Mouse (Mus musculus): ENCODE results near the gene Rhd.

- TF ChIP-seq ZMIZ1 (IDR thresholded peaks at IDR 0.05; ENCODE audit: low read depth, low read length) (no peak), EP300 (IDR thresholded peaks at IDR 0.05; ENCODE audit: low read length) (no peak), GABPA (IDR thresholded peaks at IDR 0.05; ENCODE audit: insufficient replicate concordance, low read depth, low read length) (no peak), CTCF (conservative IDR thresholded peaks at IDR 0.05 in 1 of 2, IDR thresholded peaks at IDR 0.05 in 1 of 2; ENCODE audit: low read depth in 2 of 2, low read length in 2 of 2) (no peak), TCF12 (IDR thresholded peaks at IDR 0.05; ENCODE audit: low read depth, low read length) (no peak), POLR2A (IDR thresholded peaks at IDR 0.05; ENCODE audit: low read depth, low read length) (no peak), HCFC1 (IDR thresholded peaks at IDR 0.05; ENCODE audit: low read depth, low read length) (no peak), E2F4 (IDR thresholded peaks at IDR 0.05; ENCODE audit: insufficient replicate concordance, low read depth, low read length) (no peak), MAZ (IDR thresholded peaks at IDR 0.05; ENCODE audit: low read depth, low read length) (no peak), RAD21 (IDR thresholded peaks at IDR 0.05; ENCODE audit: low read depth, low read length) (no peak), ETS1 (conservative IDR thresholded peaks at IDR 0.05; ENCODE audit: low read depth, low read length) (no peak), ZC3H11A (IDR thresholded peaks at IDR 0.05; ENCODE audit: low read depth, low read length) (no peak)
Measured at GRCm38 (mm10) chr4:134925206-134925605, 60.9 kb downstream of the Rhd start.

Measured in CH12.LX (cell line).